Mouse (Mus musculus) bone marrow, adult 2 months (tissue): ENCODE results near the gene Mllt10. TPM values are rescaled to one million over a fixed set of nuclear protein-coding genes. Genes with fewer than 3 reads are reported as not detected.
A peak's percentile ranks its signal among the peaks of the same experiment; 100 is the strongest.
"Not testable (repeated sequence)": the region's sequence is repeated elsewhere in the genome, so short reads cannot be mapped to it uniquely, and the experiment has no call there.

Experiments used
- H3K27ac ChIP-seq: fragments of 200-500 bp; 2 replicates; pipeline ENCODE4 v1.5.1; 2012; ENCODE audit warnings: low read depth, mild to moderate bottlenecking, control low read depth, inconsistent platforms, low read length; ENCODE audit not compliant: control insufficient read depth, poor library complexity, insufficient read depth
- H3K4me1 ChIP-seq: fragments of 200-500 bp; 2 replicates; pipeline ENCODE4 v1.6.1; 2011; ENCODE audit warnings: low read length; ENCODE audit not compliant: control insufficient read depth, insufficient read depth
- H3K4me3 ChIP-seq: fragments of 200-500 bp; replicated peaks from 2 replicates; pipeline ENCODE3; 2011; ENCODE audit warnings: mild to moderate bottlenecking, low read depth, low read length, control low read depth; ENCODE audit not compliant: control insufficient read depth
- CTCF ChIP-seq: fragments of 200-500 bp; IDR thresholded peaks from 2 replicates; pipeline ENCODE4 v1.5.1; 2011; ENCODE audit warnings: low read length, control low read depth; ENCODE audit not compliant: control insufficient read depth, insufficient read depth
- POLR2A ChIP-seq: fragments of 200-500 bp; IDR thresholded peaks from 2 replicates; pipeline ENCODE4 v1.6.1; 2011; ENCODE audit warnings: low read depth, mild to moderate bottlenecking, control low read depth, low read length, borderline replicate concordance; ENCODE audit not compliant: control insufficient read depth
- WGBS: fragments of 180-500 bp; shearing (Covaris S2); methylation state at CpG from one replicate; pipeline ENCODE4 v1.1.7; 2018; 5-methylcytosine and 5-hydroxymethylcytosine counted together
- polyA plus RNA-seq: library from polyadenylated mRNA; stranded (reverse); fragments of >200 nt; gene quantifications from 2 replicates; pipeline ENCODE4 v1.2.4, GENCODE M21; 2011; ENCODE audit warnings: low replicate concordance; ENCODE audit not compliant: missing spikeins, insufficient read depth, insufficient read length

The Mllt10 gene
- polyA plus RNA-seq, 1 experiment: 49.4 TPM

DNA sequence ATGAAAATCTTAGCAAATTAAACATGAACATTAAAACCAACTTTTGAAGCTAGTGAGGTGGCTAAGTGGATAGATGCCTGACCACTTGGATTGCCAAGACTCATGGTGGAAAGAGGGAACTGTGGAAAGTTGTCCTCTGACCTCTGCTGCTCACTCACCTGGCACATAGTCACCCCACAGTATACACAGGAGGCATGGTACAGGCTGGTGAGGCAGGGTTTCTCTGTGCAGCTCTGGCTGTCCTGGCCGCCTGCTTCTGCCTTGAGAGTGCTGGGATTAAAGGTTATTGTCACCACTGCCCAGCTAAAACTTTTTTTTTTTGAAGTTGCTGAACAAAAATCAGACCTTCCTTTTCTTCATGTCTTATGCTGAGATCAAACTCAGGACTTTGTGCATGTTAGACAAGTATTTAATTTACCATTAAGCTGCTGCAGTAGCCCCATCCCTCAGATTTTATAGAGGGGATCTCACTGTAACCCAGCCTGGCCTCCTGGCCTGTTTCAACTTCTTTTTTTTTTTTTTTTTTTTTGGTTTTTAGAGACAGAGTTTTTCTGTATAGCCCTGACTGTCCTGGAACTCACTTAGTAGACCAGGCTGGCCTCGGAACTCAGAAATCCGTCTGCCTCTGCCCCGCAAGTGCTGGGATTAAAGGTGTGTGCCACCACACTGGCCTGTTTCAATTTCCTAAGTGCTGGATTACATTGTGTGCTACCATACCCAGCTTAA lies 13.2 kb downstream of the Mllt10 start:
- H3K4me1 ChIP-seq: no peaks in the 10 kb centered on the region
- H3K27ac ChIP-seq: no peak overlapping the region
- 91% methylated on average over 4 of the region's 4 CpGs for WGBS

DNA sequence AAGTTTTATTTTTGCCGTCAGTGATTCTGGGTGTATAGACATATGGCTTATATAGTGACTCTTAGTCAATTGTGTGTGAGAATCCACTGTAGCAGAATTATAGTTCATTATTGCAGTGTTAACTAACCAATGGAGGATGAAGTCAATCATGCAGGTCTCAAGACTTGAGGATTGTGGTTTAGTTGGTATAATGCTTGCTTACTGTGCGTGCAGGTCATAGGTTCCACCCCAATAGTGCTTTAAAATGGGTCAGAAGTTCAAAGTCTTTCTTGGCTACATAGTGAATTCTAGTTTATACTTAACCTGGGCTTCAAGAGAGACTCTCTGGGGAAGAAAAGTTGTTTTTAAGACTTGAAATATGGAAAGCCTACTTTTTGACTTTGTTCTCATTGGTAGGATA lies 16.9 kb downstream of the Mllt10 start:
- Histone ChIP-seq H3K4me3 (no peak overlapping the region), H3K27ac (no peak overlapping the region), H3K4me1 (no peaks in the 10 kb centered on the region)
- WGBS: 91% methylated on average over 2 of the region's 2 CpGs
- no peak for TF ChIP-seq POLR2A
- no peak for TF ChIP-seq CTCF

More for the DNA sequence above, 13.2 kb downstream of the Mllt10 start:
- H3K4me3 ChIP-seq: no peak overlapping the region
- TF ChIP-seq CTCF (no peak), POLR2A (no peak)

- Histone ChIP-seq H3K4me3 (no peak overlapping the region), H3K27ac (no peak overlapping the region), H3K4me1 (no peaks in the 10 kb centered on the region)
- TF ChIP-seq POLR2A (no peak), CTCF (no peak)
- WGBS: 86% methylated on average over 2 of the region's 2 CpGs
Observed at GRCm38 (mm10) chr2:18080182-18080860, 25.3 kb downstream of the Mllt10 start.

DNA sequence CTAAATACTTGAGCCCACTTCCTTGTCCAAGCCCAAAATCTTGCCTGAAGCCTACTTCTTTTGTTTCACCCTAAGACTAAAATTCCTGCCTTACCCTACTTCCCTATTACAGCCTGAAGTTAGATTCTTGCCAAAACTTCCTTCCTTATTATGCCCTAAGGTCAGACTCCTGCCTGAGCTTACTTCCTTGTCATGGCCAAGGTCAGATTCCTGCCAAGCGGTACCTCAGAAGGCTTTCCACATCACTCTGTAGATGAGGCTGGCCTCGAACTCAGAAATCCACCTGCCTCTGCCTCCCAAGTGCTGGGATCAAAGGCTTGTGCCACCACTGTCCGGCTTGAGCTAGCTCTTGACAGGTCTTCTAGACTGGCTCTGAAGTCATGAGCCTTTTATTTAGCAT lies 32.7 kb downstream of the Mllt10 start:
- H3K4me1 ChIP-seq, H3K27ac ChIP-seq, H3K4me3 ChIP-seq: not testable (repeated sequence)
- WGBS: 65% methylated on average over 3 of the region's 3 CpGs

DNA sequence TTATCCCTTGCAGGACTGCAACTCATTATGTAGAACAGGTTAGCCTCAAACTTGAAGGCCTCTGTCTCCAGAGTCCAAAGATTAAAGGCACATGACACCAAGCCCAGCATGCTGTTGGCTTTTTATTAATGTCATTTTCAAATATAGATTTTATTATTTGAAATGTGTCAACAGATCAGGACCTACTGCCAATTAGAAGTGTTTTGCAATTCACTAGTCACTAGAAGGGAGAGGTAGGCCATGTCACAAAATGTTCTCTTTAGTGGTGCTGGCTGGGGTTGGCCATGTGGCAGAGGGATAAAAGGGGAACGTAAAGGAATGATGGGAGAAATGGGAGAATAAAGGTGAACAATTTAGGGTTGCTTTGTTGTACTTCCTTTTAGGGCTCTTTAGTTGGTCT lies 38.8 kb downstream of the Mllt10 start:
- Histone ChIP-seq H3K27ac (no peak overlapping the region), H3K4me3 (no peak overlapping the region)

GRCm38 (mm10) chr2:18094319-18094718 lies 39.3 kb downstream of the Mllt10 start:
- H3K27ac ChIP-seq: no peak overlapping the region
- no peak overlapping the region for H3K4me3 ChIP-seq
- TF ChIP-seq POLR2A (no peak), CTCF (no peak)
- H3K4me1 ChIP-seq: no peaks in the 10 kb centered on the region; the same call in 1 of the 2 replicates

More for the DNA sequence above, 38.8 kb downstream of the Mllt10 start:
- H3K4me1 ChIP-seq: no peaks in the 10 kb centered on the region; the same call in 1 of the 2 replicates
- WGBS: 95% methylated on average over 1 of the region's 1 CpGs
- no peak for TF ChIP-seq CTCF
- TF ChIP-seq POLR2A: no peak

DNA sequence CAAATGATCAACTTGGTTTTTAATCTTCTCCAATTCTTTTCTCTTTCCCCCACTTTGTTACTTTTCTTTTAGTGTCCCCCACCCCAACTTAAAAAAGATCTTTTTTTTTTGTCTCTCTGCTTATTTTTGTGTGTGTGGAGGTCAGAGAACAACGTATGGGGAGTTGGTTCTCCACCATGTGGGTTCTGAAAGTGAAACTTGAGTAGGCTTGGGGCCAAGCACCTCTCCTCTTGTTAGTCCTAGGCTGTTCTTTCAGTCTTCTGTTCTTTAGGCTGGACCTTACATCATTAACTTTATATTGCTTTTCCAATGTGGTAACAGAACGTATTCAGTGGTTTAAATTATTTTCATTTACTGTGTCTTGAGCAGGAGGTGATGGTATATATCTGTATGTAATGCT lies 40.8 kb downstream of the Mllt10 start:
- Histone ChIP-seq H3K27ac (no peak overlapping the region), H3K4me3 (no peak overlapping the region), H3K4me1 (no peaks in the 10 kb centered on the region; the same call in 1 of the 2 replicates)
- 43% methylated on average over 2 of the region's 2 CpGs for WGBS
- TF ChIP-seq POLR2A: 0 out of 2 replicates have a peak, but pooled peaks have one; percentile 19
- no peak for TF ChIP-seq CTCF

DNA sequence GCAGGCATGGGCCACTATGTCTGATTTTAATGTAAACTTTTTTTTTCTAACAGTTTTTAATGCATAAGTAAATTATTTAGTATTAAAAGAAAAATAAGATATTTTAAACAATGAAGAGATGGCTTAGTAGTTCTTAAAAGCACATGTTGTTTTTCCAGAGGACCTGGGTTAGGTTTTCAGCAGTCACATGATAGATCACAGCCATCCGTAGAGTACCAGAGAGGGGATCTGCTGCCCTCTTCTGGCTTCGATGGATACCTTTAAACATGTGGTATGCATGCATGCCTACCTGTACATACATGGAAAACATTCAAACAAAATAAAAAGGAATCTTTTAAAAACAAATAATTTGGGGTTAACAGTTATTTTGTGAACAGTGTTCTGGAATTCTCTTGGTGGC lies 45.9 kb downstream of the Mllt10 start:
- H3K4me1 ChIP-seq: no peaks in the 10 kb centered on the region; the same call in 1 of the 2 replicates
- H3K4me3 ChIP-seq: no peak overlapping the region
- no peak overlapping the region for H3K27ac ChIP-seq
- 88% methylated on average over 2 of the region's 2 CpGs for WGBS
- TF ChIP-seq POLR2A (no peak), CTCF (no peak)

DNA sequence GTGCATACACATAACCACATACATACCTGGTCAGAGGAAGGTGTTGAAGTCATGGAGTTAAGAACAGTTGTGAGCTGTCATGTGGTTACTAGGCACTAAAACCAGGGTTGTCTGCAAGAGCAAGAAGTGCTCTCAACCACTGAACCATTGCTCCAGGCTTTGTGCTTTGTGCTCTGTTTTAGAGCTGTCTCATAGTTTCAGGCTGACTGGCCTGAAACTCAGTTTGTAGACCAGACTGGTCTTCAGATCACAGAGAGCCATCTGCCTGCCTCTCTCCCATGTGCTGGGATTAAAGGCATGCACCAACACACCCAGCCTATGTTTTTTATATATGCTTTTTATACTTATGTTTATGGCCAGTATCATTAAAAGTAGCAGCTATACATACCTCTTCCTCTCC lies 52.5 kb downstream of the Mllt10 start:
- no peak overlapping the region for H3K4me3 ChIP-seq
- TF ChIP-seq POLR2A (no peak), CTCF (no peak)
- no peaks in the 10 kb centered on the region; the same call in 1 of the 2 replicates for H3K4me1 ChIP-seq
- H3K27ac ChIP-seq: no peak overlapping the region
